Mouse (Mus musculus) limb, embryonic 14.5 days (tissue): ENCODE measurements around the gene Zc3h4. TPM values are rescaled to one million over a fixed set of nuclear protein-coding genes. Genes with fewer than 3 reads are reported as not detected.

Experiments
- ATAC-seq: fragments of 200-750 bp; cut with Nextera tagmentation; 2 replicates; pipeline ENCODE4 v1.8.0; 2017; ENCODE audit warnings: low read depth, moderate number of reproducible peaks, moderate TSS enrichment; ENCODE audit not compliant: low FRiP score
- DNase-seq: peaks from one replicate; pipeline ENCODE4 v3.0.0-alpha.2; 2015; ENCODE audit warnings: low spot score
- H3K27ac ChIP-seq: fragments of 300-500 bp; sonication (generic); replicated peaks from 2 replicates; pipeline ENCODE4 v1.5.1; 2014; ENCODE audit warnings: low read depth, mild to moderate bottlenecking, low read length, moderate library complexity, mixed read lengths
- H3K27me3 ChIP-seq: fragments of 300-500 bp; sonication (generic); 2 replicates; pipeline ENCODE4 v1.6.1; 2014; ENCODE audit warnings: low read length, mixed read lengths; ENCODE audit not compliant: control insufficient read depth, insufficient read depth
- H3K36me3 ChIP-seq: fragments of 300-500 bp; sonication (generic); 2 replicates; pipeline ENCODE4 v1.6.1; 2014; ENCODE audit warnings: mild to moderate bottlenecking, low read length, moderate library complexity, mixed read lengths; ENCODE audit not compliant: control insufficient read depth, insufficient read depth
- H3K4me1 ChIP-seq: fragments of 300-500 bp; sonication (generic); 2 replicates; pipeline ENCODE4 v1.6.1; 2014; ENCODE audit warnings: antibody characterized with exemption, low read length, mixed read lengths; ENCODE audit not compliant: control insufficient read depth, insufficient read depth
- H3K4me2 ChIP-seq: fragments of 300-500 bp; sonication (generic); replicated peaks from 2 replicates; pipeline ENCODE4 v1.6.1; 2014; ENCODE audit warnings: low read depth, mild to moderate bottlenecking, low read length, moderate library complexity; ENCODE audit not compliant: severe bottlenecking
- H3K4me3 ChIP-seq: fragments of 300-500 bp; sonication (generic); replicated peaks from 2 replicates; pipeline ENCODE4 v1.5.1; 2014; ENCODE audit warnings: low read length
- H3K9ac ChIP-seq: fragments of 300-500 bp; sonication (generic); 2 replicates; pipeline ENCODE4 v1.6.1; 2014; ENCODE audit warnings: mild to moderate bottlenecking, low read depth, low read length, moderate library complexity; ENCODE audit not compliant: severe bottlenecking
- H3K9me3 ChIP-seq: fragments of 300-500 bp; sonication (generic); 2 replicates; pipeline ENCODE4 v1.6.1; 2016; ENCODE audit warnings: low read length; ENCODE audit not compliant: control insufficient read depth
- POLR2A ChIP-seq: fragments of 200-500 bp; IDR thresholded peaks from 2 replicates; pipeline ENCODE4 v1.8.0; 2012; ENCODE audit warnings: inconsistent platforms, mild to moderate bottlenecking, moderate library complexity, borderline replicate concordance; ENCODE audit not compliant: insufficient read depth, insufficient read length; ENCODE audit errors: extremely low read depth
- WGBS: fragments of 180-500 bp; shearing (Covaris S2); extraction: QIAGEN DNeasy Blood & Tissue Kit; methylation state at CpG from one replicate; pipeline ENCODE4 v1.1.7; 2014; 5-methylcytosine and 5-hydroxymethylcytosine counted together
- polyA plus RNA-seq, 2 experiments: library from polyadenylated mRNA; depleted of rRNA in 1 of 2; stranded (reverse) in 1 of 2; unstranded in 1 of 2; fragments of >200 nt; fragmentation: Nextera tagmentation in 1 of 2; extraction: Ambion mirVana in 1 of 2; gene quantifications; 2 replicates each; pipeline versions ENCODE4 v1.2.1 to v1.2.3; 2012 to 2014

Zc3h4 gene
- polyA plus RNA-seq, 2 experiments: 15.7 to 49.1 TPM

DNA sequence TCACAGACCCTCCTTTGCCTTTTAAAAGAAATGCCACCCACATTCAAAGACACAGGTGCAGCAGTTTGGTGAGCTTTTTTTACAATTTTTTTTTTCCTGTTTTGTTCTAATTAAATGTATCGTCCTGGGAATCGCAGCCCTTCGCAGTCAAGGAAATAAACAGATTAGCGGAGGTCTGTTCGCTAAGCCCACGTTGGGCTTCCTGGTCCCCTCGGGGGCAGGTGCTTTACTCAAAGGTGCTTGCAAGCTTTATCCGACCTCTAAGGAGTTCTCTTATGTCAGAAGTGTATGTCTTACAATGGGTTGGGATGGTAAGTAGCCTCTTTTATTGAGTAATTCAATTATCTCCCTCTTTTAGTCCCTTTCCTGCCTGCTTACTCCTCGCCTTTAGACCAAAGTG, 1.7 kb downstream of the Zc3h4 start:
- TF ChIP-seq POLR2A: no peak
- H3K9ac ChIP-seq: peak overlapping the region; percentile 100
- no peaks in the 10 kb centered on the region for H3K9me3 ChIP-seq
- peak overlapping the region; percentile 100 for H3K27ac ChIP-seq
- ATAC-seq: no peak
- peaks cover 38% of the 10 kb centered on the region for H3K4me1 ChIP-seq
- WGBS: 3% methylated on average over 9 of the region's 9 CpGs
- no peak for DNase-seq
- H3K36me3 ChIP-seq: no peaks in the 10 kb centered on the region
- H3K27me3 ChIP-seq: no peaks in the 10 kb centered on the region
- H3K4me3 ChIP-seq: peak overlapping the region; percentile 81
- peak overlapping the region; percentile 77 for H3K4me2 ChIP-seq

- H3K9me3 ChIP-seq: no peaks in the 10 kb centered on the region
- H3K36me3 ChIP-seq: no peaks in the 10 kb centered on the region
- ATAC-seq (no peak), DNase-seq (no peak)
- peak overlapping the region; percentile 100 for H3K27ac ChIP-seq
- peaks cover 38% of the 10 kb centered on the region for H3K4me1 ChIP-seq
- H3K4me2 ChIP-seq: peak overlapping the region; percentile 77
- no peak for TF ChIP-seq POLR2A
- peak overlapping the region; percentile 81 for H3K4me3 ChIP-seq
- 37% methylated on average over 21 of the region's 21 CpGs for WGBS
- H3K27me3 ChIP-seq: no peaks in the 10 kb centered on the region
- peak overlapping the region; percentile 100 for H3K9ac ChIP-seq
Measured at GRCm38 (mm10) chr7:16402968-16403948, 2.5 kb downstream of the Zc3h4 start.

DNA sequence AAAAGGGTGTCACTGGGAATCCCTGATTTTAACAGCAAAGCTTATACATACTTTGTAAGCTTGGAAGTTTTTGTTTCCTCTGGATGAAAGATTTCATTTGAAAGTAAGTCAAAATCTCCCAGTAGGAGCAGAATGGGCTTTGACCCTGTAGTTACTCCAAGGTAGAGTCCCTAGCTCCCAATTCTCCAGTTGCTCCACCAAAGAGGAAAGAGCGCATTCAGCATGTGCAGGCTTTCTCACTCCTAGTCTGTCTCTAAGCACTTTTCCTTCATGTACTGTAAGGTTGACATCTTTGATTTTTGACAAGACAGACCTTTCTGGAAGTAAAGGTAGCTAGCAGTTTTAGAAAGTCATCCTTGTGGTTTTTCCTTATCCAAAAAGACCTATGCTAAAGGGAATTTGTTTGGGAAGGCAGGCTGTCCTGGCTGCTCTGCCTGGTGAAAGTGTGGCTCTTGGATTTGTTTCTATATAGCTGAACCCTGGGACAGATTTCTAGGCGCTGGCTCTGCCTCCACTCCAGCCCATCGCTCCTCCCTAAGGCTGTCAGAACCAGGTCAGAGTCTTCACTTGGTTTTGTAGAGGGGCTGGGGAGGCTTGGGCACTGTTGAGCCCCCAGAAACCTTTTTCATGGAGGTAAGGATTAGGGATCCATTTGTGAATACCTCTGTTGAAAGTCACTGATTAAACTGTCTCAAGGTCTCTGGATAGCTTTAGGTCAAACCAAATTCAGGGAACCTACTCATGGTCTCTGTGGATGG, 3.8 kb downstream of the Zc3h4 start:
- H3K4me2 ChIP-seq: peak overlapping the region; percentile 31
- peaks cover 30% of the 10 kb centered on the region for H3K4me1 ChIP-seq
- H3K27ac ChIP-seq: peak overlapping the region; percentile 81
- no peaks in the 10 kb centered on the region for H3K36me3 ChIP-seq
- no peak for ATAC-seq
- no peaks in the 10 kb centered on the region for H3K27me3 ChIP-seq
- H3K9ac ChIP-seq: 0 out of 2 replicates have a peak overlapping the region, but pooled peaks have one; percentile 29
- no peaks in the 10 kb centered on the region for H3K9me3 ChIP-seq
- no peak overlapping the region for H3K4me3 ChIP-seq
- DNase-seq: no peak
- 87% methylated on average over 3 of the region's 3 CpGs for WGBS
- TF ChIP-seq POLR2A: no peak

- WGBS: 46% methylated on average over 2 of the region's 2 CpGs
- H3K27ac ChIP-seq: peak overlapping the region; percentile 81
- no peaks in the 10 kb centered on the region for H3K27me3 ChIP-seq
- ATAC-seq (no peak), DNase-seq (peak; percentile 81)
- H3K4me1 ChIP-seq: peaks cover 30% of the 10 kb centered on the region
- H3K9me3 ChIP-seq: no peaks in the 10 kb centered on the region
- no peak for TF ChIP-seq POLR2A
- no peak overlapping the region; the same call in 1 of the 2 replicates for H3K4me3 ChIP-seq
- peak overlapping the region; percentile 29; the same call in 1 of the 2 replicates for H3K9ac ChIP-seq
- no peaks in the 10 kb centered on the region for H3K36me3 ChIP-seq
- peak overlapping the region; percentile 31 for H3K4me2 ChIP-seq
Measured at GRCm38 (mm10) chr7:16405073-16405455, 4.4 kb downstream of the Zc3h4 start.

GRCm38 (mm10) chr7:16405516-16406351, 5.0 kb downstream of the Zc3h4 start:
- Histone ChIP-seq H3K9ac (peak overlapping the region; percentile 29; the same call in 1 of the 2 replicates), H3K36me3 (peaks cover 3% of the 10 kb centered on the region; the same call in 1 of the 2 replicates), H3K9me3 (no peaks in the 10 kb centered on the region), H3K27ac (peak overlapping the region; percentile 81), H3K4me1 (peaks cover 30% of the 10 kb centered on the region), H3K4me2 (peak overlapping the region; percentile 31), H3K4me3 (no peak overlapping the region; the same call in 1 of the 2 replicates), H3K27me3 (no peaks in the 10 kb centered on the region)
- WGBS: 67% methylated on average over 11 of the region's 11 CpGs
- no peak for TF ChIP-seq POLR2A
- ATAC-seq: no peak
- DNase-seq: peak; percentile 42
